Mouse (Mus musculus): ENCODE measurements at regions not wholly inside any gene's neighbourhood (a gene's known extent, or its start where the extent isn't known, plus 50 kb on each side); places are given as distances from the start of the nearest gene placed in this dataset.
A peak's percentile ranks its signal among the peaks of the same experiment; 100 is the strongest.
"Not testable (repeated sequence)": the region's sequence is repeated elsewhere in the genome, so short reads cannot be mapped to it uniquely, and the experiment has no call there.

DNA sequence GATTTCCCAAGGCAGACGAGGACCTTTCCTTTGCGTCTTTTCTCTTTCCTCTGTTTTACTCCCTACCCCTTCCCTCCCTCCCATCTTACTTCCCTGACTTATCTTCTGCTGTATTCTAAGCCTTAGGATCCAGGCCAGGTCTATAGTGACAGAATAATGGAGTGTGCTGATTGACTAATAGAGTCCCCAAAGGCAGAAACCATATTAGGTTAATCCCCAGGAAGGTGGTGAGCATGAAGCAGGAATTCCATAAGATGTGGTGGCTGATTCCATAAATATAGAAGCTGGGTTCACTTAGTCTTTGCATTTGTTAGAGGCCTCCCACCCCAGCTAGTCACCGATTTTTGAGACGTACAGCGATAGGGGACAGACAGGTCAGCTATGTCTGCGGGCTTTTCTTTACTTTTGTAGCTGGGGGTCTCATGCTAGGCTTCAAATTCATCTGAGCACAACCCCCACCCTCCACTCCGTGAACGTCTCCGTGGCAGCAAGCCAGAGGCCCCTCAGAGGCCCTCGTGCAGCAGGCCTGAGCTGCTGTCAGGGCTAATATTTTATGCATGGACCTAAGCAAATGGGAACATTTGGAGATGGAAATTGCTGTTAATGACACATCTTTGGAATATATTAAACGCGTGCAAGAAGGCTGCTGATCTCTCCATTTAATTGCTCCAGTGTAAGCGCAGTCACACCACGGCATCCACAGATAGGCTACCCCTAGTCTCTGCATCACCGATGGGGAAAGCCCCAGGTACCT, 145.8 kb upstream of the Rtl1 start:
- WGBS, result 81% methylated on average over 15 of the region's 15 CpGs
- no peaks in the 10 kb centered on the region for H3K4me1 ChIP-seq (ENCODE audit: control insufficient read depth, insufficient read depth, low read length)
- TF ChIP-seq CTCF (IDR thresholded peaks at IDR 0.05; ENCODE audit: control insufficient read depth, insufficient read depth, low read length), result no peak
- no peak for TF ChIP-seq POLR2A (IDR thresholded peaks at IDR 0.05; ENCODE audit: borderline replicate concordance, control insufficient read depth, low read depth, low read length)
- no peak overlapping the region for H3K27ac ChIP-seq (ENCODE audit: control insufficient read depth, insufficient read depth, low read depth, low read length, poor library complexity)
- H3K4me3 ChIP-seq (replicated peaks; ENCODE audit: control insufficient read depth, low read depth, low read length), result no peak overlapping the region

GRCm38 (mm10) chr12:109747201-109747600, 147.1 kb upstream of the Rtl1 start:
- 64% methylated on average over 5 of the region's 5 CpGs for WGBS
- H3K4me3 ChIP-seq (replicated peaks; ENCODE audit: control insufficient read depth, low read depth, low read length), result no peak overlapping the region
- H3K4me1 ChIP-seq (ENCODE audit: control insufficient read depth, insufficient read depth, low read length), result no peaks in the 10 kb centered on the region
- H3K27ac ChIP-seq (ENCODE audit: control insufficient read depth, insufficient read depth, low read depth, low read length, poor library complexity), result no peak overlapping the region
- TF ChIP-seq POLR2A (IDR thresholded peaks at IDR 0.05; ENCODE audit: borderline replicate concordance, control insufficient read depth, low read depth, low read length), result no peak
- no peak for TF ChIP-seq CTCF (IDR thresholded peaks at IDR 0.05; ENCODE audit: control insufficient read depth, insufficient read depth, low read length)

- Histone ChIP-seq H3K27ac (ENCODE audit: control insufficient read depth, insufficient read depth, low read depth, low read length, poor library complexity) (no peak overlapping the region), H3K4me3 (replicated peaks; ENCODE audit: control insufficient read depth, low read depth, low read length) (no peak overlapping the region), H3K4me1 (ENCODE audit: control insufficient read depth, insufficient read depth, low read length) (no peaks in the 10 kb centered on the region)
- WGBS, result 80% methylated on average over 13 of the region's 13 CpGs
- TF ChIP-seq CTCF (IDR thresholded peaks at IDR 0.05; ENCODE audit: control insufficient read depth, insufficient read depth, low read length) (no peak), POLR2A (IDR thresholded peaks at IDR 0.05; ENCODE audit: borderline replicate concordance, control insufficient read depth, low read depth, low read length) (no peak)
These were observed 147.6 kb upstream of the Rtl1 start for GRCm38 (mm10) chr12:109747776-109748175.

- no peaks in the 10 kb centered on the region for H3K4me1 ChIP-seq (ENCODE audit: control insufficient read depth, insufficient read depth, low read length)
- WGBS, result 79% methylated on average over 12 of the region's 12 CpGs
- no peak overlapping the region; the same call in 1 of the 2 replicates for H3K27ac ChIP-seq (ENCODE audit: control insufficient read depth, insufficient read depth, low read depth, low read length, poor library complexity)
- no peak for TF ChIP-seq POLR2A (IDR thresholded peaks at IDR 0.05; ENCODE audit: borderline replicate concordance, control insufficient read depth, low read depth, low read length)
- TF ChIP-seq CTCF (IDR thresholded peaks at IDR 0.05; ENCODE audit: control insufficient read depth, insufficient read depth, low read length), result no peak
- no peak overlapping the region for H3K4me3 ChIP-seq (replicated peaks; ENCODE audit: control insufficient read depth, low read depth, low read length)
These were observed 148.4 kb upstream of the Rtl1 start for GRCm38 (mm10) chr12:109748326-109749059.

DNA sequence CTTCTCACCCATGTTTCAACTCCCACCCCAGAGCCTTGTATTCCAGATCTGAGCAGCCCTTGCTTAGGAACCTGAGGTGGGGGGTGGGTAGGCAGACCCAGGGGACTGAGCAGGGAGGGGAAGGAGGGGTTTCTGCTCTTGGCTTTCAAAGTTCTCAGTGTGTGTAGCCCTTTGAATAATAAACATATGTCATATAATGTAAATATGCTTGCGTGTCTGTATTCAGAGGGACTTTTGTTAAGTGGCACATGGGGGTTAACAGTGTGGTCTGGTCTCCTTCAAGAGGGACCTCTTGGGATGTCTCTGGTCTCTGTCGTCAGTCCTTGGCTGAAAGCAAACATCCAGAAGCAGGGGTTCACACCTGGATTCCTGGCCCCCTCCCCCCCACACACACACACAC, 149.1 kb upstream of the Rtl1 start:
- no peak overlapping the region for H3K4me3 ChIP-seq (replicated peaks; ENCODE audit: control insufficient read depth, low read depth, low read length)
- WGBS, result 68% methylated on average over 2 of the region's 2 CpGs
- H3K27ac ChIP-seq (ENCODE audit: control insufficient read depth, insufficient read depth, low read depth, low read length, poor library complexity), result no peak overlapping the region
- H3K4me1 ChIP-seq (ENCODE audit: control insufficient read depth, insufficient read depth, low read length), result no peaks in the 10 kb centered on the region
- TF ChIP-seq POLR2A (IDR thresholded peaks at IDR 0.05; ENCODE audit: borderline replicate concordance, control insufficient read depth, low read depth, low read length) (no peak), CTCF (IDR thresholded peaks at IDR 0.05; ENCODE audit: control insufficient read depth, insufficient read depth, low read length) (no peak)

- Histone ChIP-seq H3K4me1 (ENCODE audit: control insufficient read depth, insufficient read depth, low read length) (no peaks in the 10 kb centered on the region), H3K27ac (ENCODE audit: control insufficient read depth, insufficient read depth, low read depth, low read length, poor library complexity) (no peak overlapping the region), H3K4me3 (replicated peaks; ENCODE audit: control insufficient read depth, low read depth, low read length) (no peak overlapping the region)
- TF ChIP-seq POLR2A (IDR thresholded peaks at IDR 0.05; ENCODE audit: borderline replicate concordance, control insufficient read depth, low read depth, low read length) (no peak), CTCF (IDR thresholded peaks at IDR 0.05; ENCODE audit: control insufficient read depth, insufficient read depth, low read length) (0 out of 2 replicates have a peak, but pooled peaks have one; percentile 3)
- 2% methylated on average over 14 of the region's 14 CpGs for WGBS
These were observed 149.6 kb upstream of the Rtl1 start for GRCm38 (mm10) chr12:109749711-109750243.

DNA sequence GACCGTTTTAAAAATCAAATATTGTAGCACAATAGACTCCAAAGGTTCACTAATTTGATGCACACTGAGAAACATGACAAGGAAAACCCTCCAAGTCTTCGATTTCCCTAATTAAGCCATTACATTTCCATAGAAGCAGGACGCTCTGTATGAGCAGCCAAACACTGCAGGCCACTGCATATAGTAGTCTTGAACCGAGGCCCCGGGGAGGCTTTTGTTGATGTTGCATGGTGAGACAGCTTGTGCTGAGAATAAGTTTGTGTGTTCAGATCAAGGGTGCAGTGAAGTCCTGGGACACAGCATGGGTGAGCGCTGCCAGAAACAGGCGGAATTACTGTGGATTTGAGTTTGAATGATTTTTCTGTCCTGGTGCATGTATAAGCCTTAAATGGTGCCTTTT, 154.9 kb upstream of the Rtl1 start:
- no peak for TF ChIP-seq CTCF (IDR thresholded peaks at IDR 0.05; ENCODE audit: control insufficient read depth, insufficient read depth, low read length)
- no peak for TF ChIP-seq POLR2A (IDR thresholded peaks at IDR 0.05; ENCODE audit: borderline replicate concordance, control insufficient read depth, low read depth, low read length)
- Histone ChIP-seq H3K4me3 (replicated peaks; ENCODE audit: control insufficient read depth, low read depth, low read length) (no peak overlapping the region), H3K4me1 (ENCODE audit: control insufficient read depth, insufficient read depth, low read length) (no peaks in the 10 kb centered on the region), H3K27ac (ENCODE audit: control insufficient read depth, insufficient read depth, low read depth, low read length, poor library complexity) (no peak overlapping the region)
- WGBS, result 79% methylated on average over 7 of the region's 7 CpGs

- H3K4me1 ChIP-seq (ENCODE audit: control insufficient read depth, insufficient read depth, low read length), result no peaks in the 10 kb centered on the region
- H3K4me3 ChIP-seq (replicated peaks; ENCODE audit: control insufficient read depth, low read depth, low read length), result no peak overlapping the region
- WGBS, result 76% methylated on average over 4 of the region's 4 CpGs
- no peak for TF ChIP-seq CTCF (IDR thresholded peaks at IDR 0.05; ENCODE audit: control insufficient read depth, insufficient read depth, low read length)
- no peak for TF ChIP-seq POLR2A (IDR thresholded peaks at IDR 0.05; ENCODE audit: borderline replicate concordance, control insufficient read depth, low read depth, low read length)
- no peak overlapping the region for H3K27ac ChIP-seq (ENCODE audit: control insufficient read depth, insufficient read depth, low read depth, low read length, poor library complexity)
These were observed 164.2 kb upstream of the Rtl1 start for GRCm38 (mm10) chr12:109764293-109764692.

GRCm38 (mm10) chr12:109766602-109767001, 166.5 kb upstream of the Rtl1 start:
- not testable (repeated sequence) for H3K27ac ChIP-seq (ENCODE audit: control insufficient read depth, insufficient read depth, low read depth, low read length, poor library complexity); H3K4me1 ChIP-seq (ENCODE audit: control insufficient read depth, insufficient read depth, low read length); H3K4me3 ChIP-seq (replicated peaks; ENCODE audit: control insufficient read depth, low read depth, low read length)
- WGBS, result 75% methylated on average over 5 of the region's 5 CpGs

Measured in bone marrow, adult 2 months (tissue).